Mouse (Mus musculus): ENCODE data around the gene Phactr1.

The Phactr1 gene

GRCm38 (mm10) chr13:42680391-42680994, at the start of gene Phactr1:
TSS of gene Phactr1 (plus strand) at chr13:42680623.
- no peak for DNase-seq

GRCm38 (mm10) chr13:42634908-42635307, 45.5 kb upstream of the Phactr1 start:
- no peak for DNase-seq

- DNase-seq = no peak
These were observed 30.2 kb upstream of the Phactr1 start for GRCm38 (mm10) chr13:42650228-42650627.

- no peak for DNase-seq
These were observed 23.6 kb upstream of the Phactr1 start for GRCm38 (mm10) chr13:42656643-42657315.

- DNase-seq = peak; percentile 49
These were observed 8.7 kb upstream of the Phactr1 start for GRCm38 (mm10) chr13:42671651-42672290.

DNA sequence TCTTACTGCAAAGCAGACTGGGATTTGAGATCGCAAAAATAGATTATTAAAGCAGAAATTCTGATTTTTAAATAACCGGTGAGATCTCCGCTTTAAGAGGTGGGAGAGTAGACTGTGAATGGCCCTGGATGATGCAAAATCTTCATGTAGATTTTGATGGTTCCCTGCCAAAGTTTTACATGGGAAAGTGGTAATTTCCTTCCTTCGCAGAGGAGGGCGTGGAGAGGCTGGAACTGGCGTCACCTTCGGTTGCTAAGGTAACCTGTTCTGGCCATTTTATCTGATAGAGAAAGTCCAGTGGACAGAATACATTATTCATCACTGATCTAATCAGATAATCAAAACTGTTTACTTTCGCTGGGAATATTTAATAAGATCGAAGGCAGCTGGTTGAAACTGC, 876 bp downstream of the Phactr1 start:
- DNase-seq = peak; percentile 34

- peak; percentile 77 for DNase-seq
These were observed 3.8 kb downstream of the Phactr1 start for GRCm38 (mm10) chr13:42684181-42684580.

DNA sequence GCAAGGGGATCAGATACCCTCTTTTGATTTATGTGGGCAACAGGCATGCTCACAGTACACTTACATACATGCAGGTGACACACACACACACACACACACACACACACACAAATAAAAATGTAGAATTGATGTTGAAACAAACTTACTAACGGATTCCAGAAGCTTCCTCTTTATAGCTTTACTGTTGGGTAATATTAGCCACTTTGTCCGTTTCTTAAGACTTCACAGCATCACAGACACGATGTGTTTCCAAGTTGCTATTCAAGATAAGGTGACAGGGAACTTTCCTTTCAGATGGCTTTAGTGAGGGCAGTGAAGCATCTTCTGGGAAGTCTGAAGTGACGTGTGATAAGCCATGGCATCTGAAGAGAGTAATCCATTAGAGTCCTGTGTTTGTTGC, 11.8 kb downstream of the Phactr1 start:
- DNase-seq = no peak

GRCm38 (mm10) chr13:42696641-42697040, 16.2 kb downstream of the Phactr1 start:
- DNase-seq = peak; percentile 84

- DNase-seq = no peak
These were observed 28.7 kb downstream of the Phactr1 start for GRCm38 (mm10) chr13:42709148-42709547.

DNA sequence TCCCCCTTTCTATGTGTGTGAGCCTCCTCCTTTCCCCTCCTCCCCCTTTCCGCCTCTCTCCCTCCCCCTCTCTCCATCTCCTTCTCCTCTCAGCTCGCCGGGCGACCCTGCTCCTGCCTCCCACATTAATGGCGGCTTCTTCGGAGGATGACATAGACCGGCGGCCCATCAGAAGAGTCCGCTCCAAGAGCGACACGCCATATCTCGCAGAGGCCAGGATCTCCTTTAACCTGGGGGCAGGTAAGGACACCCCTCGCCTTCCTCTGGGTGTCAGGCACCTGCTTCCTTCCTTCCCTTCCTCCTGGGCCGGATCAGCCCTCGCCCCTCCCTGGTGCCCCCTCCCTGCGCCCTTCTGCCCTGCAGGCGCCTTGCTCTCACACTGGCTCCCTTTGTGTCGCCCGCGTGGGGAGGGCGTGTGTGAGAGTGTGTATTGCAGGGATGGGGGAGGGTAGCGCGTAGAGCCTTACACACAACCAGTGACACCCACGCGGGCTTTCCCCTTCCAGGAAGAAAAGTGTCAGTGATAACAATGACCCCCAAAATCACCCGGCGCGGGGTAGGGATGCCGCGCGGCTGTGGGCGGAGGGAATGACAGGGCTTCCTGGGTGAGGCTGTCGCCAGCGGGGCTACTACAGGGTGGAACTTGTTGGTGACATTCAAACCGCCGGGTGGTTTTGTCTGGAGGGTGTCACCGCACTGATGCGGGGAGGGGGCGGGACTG, 29.3 kb downstream of the Phactr1 start:
- peak; percentile 50 for DNase-seq

- no peak for DNase-seq
These were observed 31.1 kb downstream of the Phactr1 start for GRCm38 (mm10) chr13:42711510-42711909.

GRCm38 (mm10) chr13:42719401-42719800, 39.0 kb downstream of the Phactr1 start:
- DNase-seq = peak; percentile 29

GRCm38 (mm10) chr13:42720135-42720534, 39.7 kb downstream of the Phactr1 start:
- no peak for DNase-seq

DNA sequence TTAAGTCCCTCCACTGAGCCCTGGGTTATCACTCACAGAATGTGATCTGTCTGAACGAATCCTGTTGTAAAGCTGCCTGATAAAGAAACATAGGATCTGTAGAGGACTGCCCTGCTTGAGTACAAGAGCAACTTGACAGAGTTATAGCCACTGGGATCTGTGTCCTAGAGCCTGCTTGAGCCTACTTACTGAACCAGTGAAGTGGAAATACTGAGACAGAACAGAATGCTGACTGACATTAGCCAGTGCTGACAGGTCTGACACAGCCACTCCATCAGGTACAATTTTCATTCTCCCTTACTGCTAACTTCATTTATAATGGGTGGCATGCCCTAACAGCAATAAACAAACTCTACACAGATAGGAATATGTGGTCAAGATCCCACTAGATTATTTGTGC, 40.2 kb downstream of the Phactr1 start:
- DNase-seq = no peak

GRCm38 (mm10) chr13:42724011-42724410, 43.6 kb downstream of the Phactr1 start:
- DNase-seq = no peak

DNA sequence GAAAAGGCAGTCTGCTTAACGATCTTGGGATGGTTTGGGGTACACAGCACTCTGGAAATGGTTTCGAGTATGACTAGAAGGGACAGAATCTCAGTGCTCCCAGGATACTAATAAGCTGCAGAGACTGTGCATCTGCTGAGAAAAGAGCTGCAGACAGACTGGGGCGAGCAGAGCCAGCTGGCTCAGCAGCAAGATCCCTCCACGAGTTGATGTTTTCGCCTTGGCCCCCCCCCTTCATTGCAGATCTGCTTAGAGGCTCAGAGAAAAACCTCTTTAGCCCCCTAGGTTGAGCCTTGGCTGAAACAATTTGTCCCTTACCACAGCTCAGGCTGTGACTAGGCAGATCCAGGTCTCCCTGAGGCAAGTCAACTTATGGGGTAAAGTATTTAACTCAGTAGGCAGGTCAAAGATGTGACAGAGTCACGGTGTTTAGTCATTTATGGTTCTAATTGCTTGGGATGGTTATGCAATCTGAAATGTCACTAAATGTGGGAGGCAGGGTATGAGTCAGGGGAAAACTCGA, 45.3 kb downstream of the Phactr1 start:
- DNase-seq = peak; percentile 56

DNA sequence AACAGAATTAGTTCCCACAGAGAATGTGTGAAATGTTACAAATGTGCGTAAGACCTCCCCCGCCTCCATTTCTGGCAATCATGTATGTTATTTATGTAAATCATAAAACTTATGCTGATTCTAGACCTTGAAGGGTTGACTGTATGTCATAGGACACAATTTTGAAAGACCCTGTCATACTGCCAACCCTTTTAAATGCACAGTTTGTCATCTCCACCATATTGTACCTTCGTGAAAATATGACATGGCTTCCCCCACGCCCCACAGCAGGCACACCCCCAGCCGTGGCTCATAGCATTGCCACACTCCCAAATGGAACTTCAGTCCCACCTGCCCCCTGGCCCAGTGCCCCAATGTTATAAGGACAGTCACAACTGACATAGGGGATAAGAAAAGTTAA, 57.1 kb downstream of the Phactr1 start:
- DNase-seq = no peak

DNA sequence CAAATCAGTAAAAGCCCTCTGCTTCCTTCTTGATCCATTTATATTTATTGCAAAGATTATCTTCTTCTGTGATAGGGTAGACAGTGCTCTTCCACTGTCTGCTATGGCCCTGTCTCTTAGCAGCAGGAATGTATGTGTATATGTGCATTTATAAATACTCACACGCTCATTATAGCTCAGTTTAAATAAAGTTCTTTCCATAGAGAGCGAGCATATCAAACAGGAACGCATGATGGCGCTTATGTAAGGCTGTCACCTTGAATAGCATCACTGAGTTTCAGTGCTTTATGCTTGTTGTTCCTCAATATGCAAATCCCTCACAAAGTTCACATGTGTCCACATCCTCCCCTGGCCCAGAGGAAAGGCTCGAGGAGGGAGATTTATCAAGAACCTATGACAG, 57.7 kb downstream of the Phactr1 start:
- no peak for DNase-seq

GRCm38 (mm10) chr13:42742226-42742625, 61.8 kb downstream of the Phactr1 start:
- no peak for DNase-seq

DNA sequence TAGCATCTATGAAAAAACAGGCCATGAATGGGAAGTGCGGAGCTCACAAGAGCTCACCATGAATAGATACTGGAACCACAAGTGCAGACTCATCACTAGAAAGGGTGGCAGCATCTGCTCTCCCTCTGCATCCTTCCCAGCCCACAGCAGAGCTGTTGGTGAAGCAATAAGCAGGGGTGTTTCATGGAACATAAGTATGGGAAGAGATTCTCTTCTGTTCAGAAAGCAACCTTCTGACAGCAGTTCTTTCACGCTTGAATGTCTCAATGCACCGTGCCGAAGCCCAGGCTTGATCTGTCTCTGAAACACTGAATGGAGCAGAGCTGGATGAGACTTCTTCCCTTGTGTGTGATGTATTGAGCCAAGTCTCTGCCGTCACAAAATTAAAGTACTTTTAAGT, 64.0 kb downstream of the Phactr1 start:
- peak; percentile 80 for DNase-seq

DNA sequence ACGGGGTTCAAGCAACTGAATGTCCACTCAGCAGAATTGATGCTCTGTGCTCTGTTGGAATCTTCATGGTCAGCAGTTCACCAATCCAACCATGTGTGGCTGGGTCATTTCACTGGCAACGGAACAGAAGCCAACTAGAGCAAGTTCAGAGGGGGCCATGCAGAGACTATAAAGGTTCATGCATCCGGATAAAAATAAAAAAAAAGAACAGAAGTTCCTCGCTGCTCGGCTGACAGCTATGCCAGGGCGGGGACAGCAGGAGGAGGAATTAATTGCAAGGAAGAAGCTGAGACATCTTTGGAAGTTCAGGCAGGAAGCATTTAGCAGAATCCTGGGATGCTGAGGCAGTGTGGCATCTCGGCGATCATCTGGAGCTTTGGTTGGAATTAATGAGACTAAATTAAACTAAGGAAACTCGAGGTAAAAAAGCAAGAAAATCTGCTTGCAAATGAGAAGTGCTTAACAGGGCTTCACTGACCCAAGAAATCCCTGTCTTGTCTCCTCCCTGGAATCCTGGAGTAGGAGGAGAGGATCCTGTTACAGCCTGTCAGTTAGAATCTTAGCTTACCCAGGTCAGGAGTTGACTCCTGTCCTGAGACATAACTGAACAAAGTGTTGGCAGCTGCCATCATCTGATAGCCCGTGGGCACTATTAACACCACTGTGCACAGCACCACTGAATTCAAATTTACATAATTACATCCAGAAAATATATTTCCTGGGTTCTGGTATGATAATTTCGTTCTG, 77.4 kb downstream of the Phactr1 start:
- peak; percentile 65 for DNase-seq

DNA sequence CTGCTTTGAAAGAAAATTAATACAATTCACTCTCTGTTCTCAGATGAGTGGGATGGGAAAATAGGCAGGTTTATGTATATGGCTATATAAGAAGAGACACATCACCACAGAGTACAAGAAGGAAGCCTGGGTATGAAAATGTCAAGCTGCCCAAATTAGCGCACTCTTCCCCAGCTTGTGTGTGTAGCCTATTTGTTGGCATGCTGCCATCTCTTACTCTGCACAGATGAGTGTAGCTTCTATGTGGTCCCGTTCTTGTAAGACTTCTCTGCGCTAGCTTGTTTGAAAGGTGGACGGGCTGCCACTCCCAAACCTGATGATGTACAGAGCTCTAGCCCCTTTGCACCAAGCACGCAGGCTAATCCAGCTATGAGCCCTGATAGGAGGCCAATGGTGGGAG, 78.7 kb downstream of the Phactr1 start:
- DNase-seq = peak; percentile 41
